Mouse (Mus musculus): ENCODE measurements around the gene Amdhd1. TPM values are rescaled to one million over a fixed set of nuclear protein-coding genes. Genes with fewer than 3 reads are reported as not detected.

Gene Amdhd1
- polyA plus RNA-seq, 1 experiment from 2014 or later = 22.6 TPM

DNA sequence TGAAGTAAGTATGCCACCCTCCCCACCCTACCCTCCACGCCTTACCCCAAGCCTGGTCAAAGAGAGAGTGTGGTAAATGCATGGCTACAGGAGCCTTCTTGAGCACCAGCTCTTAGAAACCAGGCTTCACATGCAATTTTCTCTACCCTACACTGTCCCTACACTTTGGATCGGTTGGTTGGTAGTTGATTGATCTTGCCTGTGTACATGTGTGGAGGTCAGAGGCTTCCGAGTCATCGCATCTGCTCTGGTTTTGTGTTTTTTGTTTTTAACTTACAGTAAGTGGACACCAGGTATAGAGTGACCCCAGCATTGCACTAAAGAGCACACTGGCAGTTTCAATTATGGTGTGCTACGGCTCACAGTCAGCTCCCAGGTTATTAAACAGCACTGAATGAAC is 4.3 kb upstream of the Amdhd1 start:
- Histone ChIP-seq H3K4me3 (ENCODE audit: low read depth, low read length) (no peak overlapping the region), H3K4me1 (ENCODE audit: control insufficient read depth, low read depth, low read length) (peaks cover 10% of the 10 kb centered on the region), H3K9ac (ENCODE audit: low read depth, low read length) (no peak overlapping the region), H3K27ac (ENCODE audit: low read length) (no peak overlapping the region), H3K4me2 (ENCODE audit: low read depth, low read length) (no peak overlapping the region), H3K27me3 (ENCODE audit: control insufficient read depth, insufficient read depth, low read depth, low read length) (no peaks in the 10 kb centered on the region), H3K9me3 (replicated peaks; ENCODE audit: control insufficient read depth, low read length) (no peaks in the 10 kb centered on the region), H3K36me3 (ENCODE audit: control insufficient read depth, insufficient read depth) (no peaks in the 10 kb centered on the region)
- WGBS (ENCODE audit: insufficient replicate concordance) = 57% methylated on average over 5 of the region's 5 CpGs
- no peak for ATAC-seq (ENCODE audit: low read depth)

- Histone ChIP-seq H3K9ac (ENCODE audit: low read depth, low read length) (no peak overlapping the region), H3K4me3 (ENCODE audit: low read depth, low read length) (no peak overlapping the region), H3K36me3 (ENCODE audit: control insufficient read depth, insufficient read depth) (no peaks in the 10 kb centered on the region), H3K27ac (ENCODE audit: low read length) (no peak overlapping the region), H3K27me3 (ENCODE audit: control insufficient read depth, insufficient read depth, low read depth, low read length) (no peaks in the 10 kb centered on the region), H3K4me2 (ENCODE audit: low read depth, low read length) (no peak overlapping the region), H3K9me3 (replicated peaks; ENCODE audit: control insufficient read depth, low read length) (no peaks in the 10 kb centered on the region), H3K4me1 (ENCODE audit: control insufficient read depth, low read depth, low read length) (peaks cover 10% of the 10 kb centered on the region)
- peak; percentile 39; the same call in 1 of the 2 replicates for ATAC-seq (ENCODE audit: low read depth)
- 58% methylated on average over 6 of the region's 6 CpGs for WGBS (ENCODE audit: insufficient replicate concordance)
Measured at GRCm38 (mm10) chr10:93543176-93543575, 3.3 kb upstream of the Amdhd1 start.

DNA sequence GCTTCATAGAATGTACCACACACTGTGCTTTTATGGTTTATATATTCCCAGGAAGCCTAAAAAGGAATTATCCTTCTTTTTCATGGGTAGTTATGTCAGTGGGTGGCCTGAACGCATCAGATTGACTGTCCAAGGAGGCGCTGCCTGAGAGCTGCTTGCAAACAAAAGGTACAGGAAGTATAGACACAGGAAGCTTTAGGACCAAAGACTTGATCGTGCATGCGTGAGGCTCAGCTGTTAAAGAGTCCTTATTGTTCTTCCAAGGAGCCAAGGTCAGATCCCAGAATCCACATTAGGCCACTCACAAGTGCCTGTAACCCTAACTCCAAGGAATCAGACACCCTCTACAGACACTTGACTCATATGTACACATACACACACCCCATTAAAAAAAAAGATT is 2.5 kb upstream of the Amdhd1 start:
- no peak overlapping the region for H3K4me2 ChIP-seq (ENCODE audit: low read depth, low read length)
- WGBS (ENCODE audit: insufficient replicate concordance) = 45% methylated on average over 4 of the region's 4 CpGs
- no peak overlapping the region for H3K9ac ChIP-seq (ENCODE audit: low read depth, low read length)
- no peak overlapping the region for H3K27ac ChIP-seq (ENCODE audit: low read length)
- no peaks in the 10 kb centered on the region for H3K27me3 ChIP-seq (ENCODE audit: control insufficient read depth, insufficient read depth, low read depth, low read length)
- H3K9me3 ChIP-seq (replicated peaks; ENCODE audit: control insufficient read depth, low read length) = no peaks in the 10 kb centered on the region
- no peaks in the 10 kb centered on the region for H3K36me3 ChIP-seq (ENCODE audit: control insufficient read depth, insufficient read depth)
- no peak overlapping the region for H3K4me3 ChIP-seq (ENCODE audit: low read depth, low read length)
- peaks cover 10% of the 10 kb centered on the region for H3K4me1 ChIP-seq (ENCODE audit: control insufficient read depth, low read depth, low read length)
- ATAC-seq (ENCODE audit: low read depth) = no peak

DNA sequence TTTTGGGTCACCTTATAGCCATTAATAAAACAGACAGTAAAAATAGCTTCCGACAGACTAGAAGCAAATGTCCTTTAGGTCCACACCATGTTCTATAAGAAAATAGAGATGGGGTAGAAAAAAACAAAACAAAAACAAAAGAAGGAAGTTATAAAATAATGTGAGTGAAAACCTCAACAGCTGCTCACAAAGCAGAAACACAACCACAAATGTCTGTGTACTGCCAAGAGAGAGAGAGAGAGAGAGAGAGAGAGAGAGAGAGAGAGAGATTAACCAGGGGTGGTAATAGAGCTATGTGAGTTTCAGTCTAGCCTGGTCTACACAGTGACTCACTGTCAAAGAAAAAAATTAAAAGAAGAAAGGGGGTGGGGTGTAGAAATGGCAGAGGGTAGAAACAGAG is 1.8 kb upstream of the Amdhd1 start:
- ATAC-seq (ENCODE audit: low read depth) = no peak
- Histone ChIP-seq H3K4me3 (ENCODE audit: low read depth, low read length) (no peak overlapping the region), H3K9ac (ENCODE audit: low read depth, low read length) (no peak overlapping the region), H3K36me3 (ENCODE audit: control insufficient read depth, insufficient read depth) (no peaks in the 10 kb centered on the region), H3K9me3 (replicated peaks; ENCODE audit: control insufficient read depth, low read length) (no peaks in the 10 kb centered on the region), H3K4me2 (ENCODE audit: low read depth, low read length) (no peak overlapping the region), H3K27ac (ENCODE audit: low read length) (no peak overlapping the region), H3K27me3 (ENCODE audit: control insufficient read depth, insufficient read depth, low read depth, low read length) (no peaks in the 10 kb centered on the region), H3K4me1 (ENCODE audit: control insufficient read depth, low read depth, low read length) (peaks cover 10% of the 10 kb centered on the region)
- 52% methylated on average over 1 of the region's 1 CpGs for whole genome bisulfite sequencing (ENCODE audit: insufficient replicate concordance)

- peak within 1 kb of the TSS; percentile 55 for H3K4me2 ChIP-seq (ENCODE audit: low read depth, low read length)
- ATAC-seq (ENCODE audit: low read depth) = no peak
- H3K9me3 ChIP-seq (replicated peaks; ENCODE audit: control insufficient read depth, low read length) = no peaks in the 10 kb centered on the region
- H3K27ac ChIP-seq (ENCODE audit: low read length) = peak within 1 kb of the TSS; percentile 69
- peak within 1 kb of the TSS; percentile 60 for H3K9ac ChIP-seq (ENCODE audit: low read depth, low read length)
- peak within 1 kb of the TSS; percentile 60 for H3K4me3 ChIP-seq (ENCODE audit: low read depth, low read length)
- WGBS (ENCODE audit: insufficient replicate concordance) = 49% methylated on average over 17 of the region's 17 CpGs
- H3K4me1 ChIP-seq (ENCODE audit: control insufficient read depth, low read depth, low read length) = peaks cover 10% of the 10 kb centered on the region
- H3K36me3 ChIP-seq (ENCODE audit: control insufficient read depth, insufficient read depth) = no peaks in the 10 kb centered on the region
- H3K27me3 ChIP-seq (ENCODE audit: control insufficient read depth, insufficient read depth, low read depth, low read length) = no peaks in the 10 kb centered on the region
Measured at GRCm38 (mm10) chr10:93540431-93541210, 788 bp upstream of the Amdhd1 start, which contains the start of gene Ccdc38. Ccdc38 (plus strand) TSS chr10:93540632.

DNA sequence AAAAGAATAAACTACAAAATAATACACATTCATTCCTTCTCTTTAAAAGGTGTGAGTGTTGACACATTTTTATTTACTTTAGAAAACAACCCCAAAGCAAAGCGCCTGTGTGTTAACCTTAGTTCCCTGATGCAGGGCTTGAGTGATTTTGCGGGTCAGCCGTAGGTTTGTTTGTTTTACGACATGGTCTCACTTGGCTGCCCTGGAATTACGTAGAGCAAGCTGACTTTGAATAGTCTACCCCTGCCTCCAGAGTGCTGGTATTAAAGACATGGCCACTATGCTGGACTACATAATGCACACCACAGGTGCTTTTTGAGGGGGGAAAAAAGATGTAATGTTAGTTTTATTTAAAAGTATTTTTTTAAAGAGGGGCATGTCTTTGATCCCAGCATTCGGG is 1.0 kb downstream of the Amdhd1 start:
- Histone ChIP-seq H3K9me3 (replicated peaks; ENCODE audit: control insufficient read depth, low read length) (no peaks in the 10 kb centered on the region), H3K4me2 (ENCODE audit: low read depth, low read length) (no peak overlapping the region; the same call in 1 of the 2 replicates), H3K36me3 (ENCODE audit: control insufficient read depth, insufficient read depth) (no peaks in the 10 kb centered on the region), H3K27ac (ENCODE audit: low read length) (0 out of 2 replicates have a peak overlapping the region, but pooled peaks have one; percentile 3), H3K4me1 (ENCODE audit: control insufficient read depth, low read depth, low read length) (peaks cover 10% of the 10 kb centered on the region), H3K9ac (ENCODE audit: low read depth, low read length) (no peak overlapping the region), H3K4me3 (ENCODE audit: low read depth, low read length) (no peak overlapping the region), H3K27me3 (ENCODE audit: control insufficient read depth, insufficient read depth, low read depth, low read length) (no peaks in the 10 kb centered on the region)
- 60% methylated on average over 6 of the region's 6 CpGs for WGBS (ENCODE audit: insufficient replicate concordance)
- peak; percentile 35; the same call in 1 of the 2 replicates for ATAC-seq (ENCODE audit: low read depth)

- H3K36me3 ChIP-seq (ENCODE audit: control insufficient read depth, insufficient read depth) = no peaks in the 10 kb centered on the region
- no peaks in the 10 kb centered on the region for H3K9me3 ChIP-seq (replicated peaks; ENCODE audit: control insufficient read depth, low read length)
- no peak overlapping the region for H3K4me3 ChIP-seq (ENCODE audit: low read depth, low read length)
- H3K27ac ChIP-seq (ENCODE audit: low read length) = peak overlapping the region; percentile 62
- no peak for ATAC-seq (ENCODE audit: low read depth)
- no peak overlapping the region for H3K9ac ChIP-seq (ENCODE audit: low read depth, low read length)
- H3K27me3 ChIP-seq (ENCODE audit: control insufficient read depth, insufficient read depth, low read depth, low read length) = no peaks in the 10 kb centered on the region
- peak overlapping the region; percentile 14; the same call in 1 of the 2 replicates for H3K4me2 ChIP-seq (ENCODE audit: low read depth, low read length)
- peaks cover 10% of the 10 kb centered on the region for H3K4me1 ChIP-seq (ENCODE audit: control insufficient read depth, low read depth, low read length)
- WGBS (ENCODE audit: insufficient replicate concordance) = 55% methylated on average over 2 of the region's 2 CpGs
Measured at GRCm38 (mm10) chr10:93538287-93538686, 1.5 kb downstream of the Amdhd1 start.

- Histone ChIP-seq H3K36me3 (ENCODE audit: control insufficient read depth, insufficient read depth) (peaks cover 2% of the 10 kb centered on the region), H3K4me3 (ENCODE audit: low read depth, low read length) (no peak overlapping the region), H3K9ac (ENCODE audit: low read depth, low read length) (no peak overlapping the region), H3K9me3 (replicated peaks; ENCODE audit: control insufficient read depth, low read length) (no peaks in the 10 kb centered on the region), H3K4me1 (ENCODE audit: control insufficient read depth, low read depth, low read length) (no peaks in the 10 kb centered on the region), H3K27ac (ENCODE audit: low read length) (no peak overlapping the region), H3K4me2 (ENCODE audit: low read depth, low read length) (no peak overlapping the region), H3K27me3 (ENCODE audit: control insufficient read depth, insufficient read depth, low read depth, low read length) (no peaks in the 10 kb centered on the region)
- ATAC-seq (ENCODE audit: low read depth) = 0 out of 2 replicates have a peak, but pooled peaks have one; percentile 32
- 54% methylated on average over 1 of the region's 1 CpGs for WGBS (ENCODE audit: insufficient replicate concordance)
Measured at GRCm38 (mm10) chr10:93525329-93525728, 14.5 kb downstream of the Amdhd1 start.

- no peak for ATAC-seq (ENCODE audit: low read depth)
- Histone ChIP-seq H3K4me1 (ENCODE audit: control insufficient read depth, low read depth, low read length) (no peaks in the 10 kb centered on the region), H3K27me3 (ENCODE audit: control insufficient read depth, insufficient read depth, low read depth, low read length) (no peaks in the 10 kb centered on the region), H3K9me3 (replicated peaks; ENCODE audit: control insufficient read depth, low read length) (no peaks in the 10 kb centered on the region), H3K36me3 (ENCODE audit: control insufficient read depth, insufficient read depth) (no peaks in the 10 kb centered on the region), H3K9ac (ENCODE audit: low read depth, low read length) (no peak overlapping the region), H3K4me2 (ENCODE audit: low read depth, low read length) (no peak overlapping the region), H3K27ac (ENCODE audit: low read length) (no peak overlapping the region), H3K4me3 (ENCODE audit: low read depth, low read length) (no peak overlapping the region)
- WGBS (ENCODE audit: insufficient replicate concordance) = 23% methylated on average over 4 of the region's 4 CpGs
Measured at GRCm38 (mm10) chr10:93520994-93521393, 18.8 kb downstream of the Amdhd1 start.

All from liver, embryonic 16.5 days (tissue).